Mouse (Mus musculus): ENCODE measurements around the gene Slit2. TPM values are rescaled to one million over a fixed set of nuclear protein-coding genes. Genes with fewer than 3 reads are reported as not detected.

Slit2 gene
- total RNA-seq, 2 experiments from 2014 or later: 37.3 to 38.7 TPM

GRCm38 (mm10) chr5:48199380-48199779 lies 216.4 kb downstream of the Slit2 start:
- DNase-seq: no peak
- intact Hi-C loops (cut with DNase I): no loop called here

DNA sequence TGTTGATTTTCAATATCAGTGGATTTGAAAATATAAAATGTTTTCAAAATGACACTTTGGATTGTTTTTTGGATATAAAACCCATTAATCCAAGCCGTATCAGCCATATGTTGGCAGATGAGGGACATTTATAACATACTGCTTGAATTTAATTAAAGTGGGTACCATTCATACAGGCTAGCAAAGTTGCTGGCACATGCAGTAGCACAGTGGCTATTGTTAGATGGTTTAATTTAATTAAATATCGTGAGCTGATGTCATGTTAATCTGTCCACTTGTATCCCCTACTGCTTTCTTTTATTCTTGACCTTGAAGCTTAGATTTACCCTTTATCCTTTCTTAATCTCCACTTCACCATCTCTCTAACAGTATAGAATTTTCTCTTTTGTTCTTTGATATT lies 232.3 kb downstream of the Slit2 start:
- DNase-seq: no peak
- intact Hi-C loops (cut with DNase I): no loop called here

GRCm38 (mm10) chr5:48219624-48220155 lies 236.8 kb downstream of the Slit2 start:
- no peak for DNase-seq
- intact Hi-C loops (cut with DNase I): no loop called here

GRCm38 (mm10) chr5:48225500-48225899 lies 242.6 kb downstream of the Slit2 start:
- no peak for DNase-seq
- intact Hi-C loops (cut with DNase I): no loop called here

GRCm38 (mm10) chr5:48230430-48231080 lies 247.6 kb downstream of the Slit2 start:
- intact Hi-C loops (cut with DNase I): no loop called here

DNA sequence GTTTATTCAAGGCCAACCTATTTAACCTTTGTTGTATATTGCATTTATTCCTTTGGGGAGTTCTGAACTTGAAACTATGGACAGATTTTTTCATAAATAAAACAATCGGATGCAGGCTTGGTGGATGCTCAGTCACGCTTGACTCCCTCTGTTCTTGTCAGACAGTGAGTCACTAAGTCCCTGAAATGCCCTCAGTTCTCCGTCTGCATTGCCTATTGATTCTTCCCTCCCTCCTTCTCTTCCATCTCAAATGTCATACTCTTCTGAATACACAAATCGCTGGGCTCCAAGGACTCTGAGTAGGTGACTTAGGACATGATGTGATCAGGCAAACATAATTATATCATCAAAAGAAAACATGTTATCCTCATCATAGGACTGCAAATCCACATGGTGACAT lies 251.8 kb downstream of the Slit2 start:
- intact Hi-C loops (cut with DNase I): no loop called here
- DNase-seq: no peak

More at GRCm38 (mm10) chr5:48230430-48231080, 247.6 kb downstream of the Slit2 start:
- no peak for DNase-seq

DNA sequence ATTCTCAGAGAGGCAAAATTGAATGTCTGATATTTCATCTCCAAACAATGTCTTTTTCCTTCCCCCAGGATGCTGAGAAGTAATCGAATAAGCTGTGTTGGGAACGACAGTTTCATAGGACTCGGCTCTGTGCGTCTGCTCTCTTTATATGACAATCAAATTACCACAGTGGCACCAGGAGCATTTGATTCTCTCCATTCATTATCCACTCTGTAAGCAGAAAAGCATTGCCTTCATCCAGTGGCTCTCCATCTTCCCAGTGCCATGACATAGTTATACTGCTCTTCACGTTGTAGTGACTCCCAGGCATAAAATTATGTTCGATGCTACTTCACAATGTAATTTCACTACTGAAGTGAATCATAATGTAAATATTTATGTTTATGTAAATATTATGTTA lies 252.3 kb downstream of the Slit2 start:
- intact Hi-C loops (cut with DNase I): no loop called here
- no peak for DNase-seq

DNA sequence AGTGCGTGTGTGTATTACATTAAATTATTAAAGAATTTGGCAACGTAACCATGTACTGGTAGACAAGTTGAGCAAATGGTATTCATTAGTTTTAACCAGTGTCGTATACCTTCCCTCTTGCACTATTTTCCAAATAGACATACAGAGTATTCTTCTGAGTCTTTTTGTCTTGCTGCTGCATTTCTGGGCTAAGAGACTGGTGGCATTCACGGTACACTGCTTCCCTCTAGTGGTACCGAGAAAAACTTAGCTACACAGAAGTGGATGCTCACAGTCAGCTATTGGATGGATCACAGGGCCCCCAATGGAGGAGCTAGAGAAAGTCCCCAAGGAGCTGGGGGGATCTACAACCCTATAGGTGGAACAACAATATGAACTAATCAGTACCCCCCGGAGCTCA lies 257.8 kb downstream of the Slit2 start:
- DNase-seq: peak; percentile 18
- intact Hi-C loops (cut with DNase I): loop anchor here (5.0 kb wide), 1 partner anchor 203 kb away; no protein-coding TSS in a partner anchor

GRCm38 (mm10) chr5:48248327-48248726 lies 265.4 kb downstream of the Slit2 start:
- no peak for DNase-seq
- intact Hi-C loops (cut with DNase I): no loop called here

DNA sequence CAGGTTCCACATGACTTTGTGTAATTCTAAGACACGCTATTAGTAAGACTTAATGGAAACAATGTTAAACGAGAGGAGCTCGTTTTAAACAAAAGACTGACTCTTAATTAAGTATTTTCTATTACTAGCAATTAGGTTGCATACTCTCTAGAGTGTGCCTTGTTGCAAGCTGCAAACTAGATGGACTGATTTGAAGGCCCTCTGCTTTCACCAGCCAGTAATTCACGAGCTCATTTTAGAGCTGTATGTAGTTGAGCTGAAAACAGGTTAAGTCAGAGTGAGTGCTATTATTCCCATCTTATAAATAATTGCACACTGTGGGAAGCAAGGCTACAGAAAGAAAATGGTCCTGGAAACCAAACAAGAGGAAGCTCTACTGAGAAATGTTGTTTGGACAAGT lies 294.6 kb downstream of the Slit2 start:
- no peak for DNase-seq
- intact Hi-C loops (cut with DNase I): no loop called here

- no peak for DNase-seq
- intact Hi-C loops (cut with DNase I): no loop called here
Observed at GRCm38 (mm10) chr5:48301186-48301585, 318.2 kb downstream of the Slit2 start.

- DNase-seq: no peak
- intact Hi-C loops (cut with DNase I): no loop called here
Observed at GRCm38 (mm10) chr5:48315057-48315602, 332.2 kb downstream of the Slit2 start.

DNA sequence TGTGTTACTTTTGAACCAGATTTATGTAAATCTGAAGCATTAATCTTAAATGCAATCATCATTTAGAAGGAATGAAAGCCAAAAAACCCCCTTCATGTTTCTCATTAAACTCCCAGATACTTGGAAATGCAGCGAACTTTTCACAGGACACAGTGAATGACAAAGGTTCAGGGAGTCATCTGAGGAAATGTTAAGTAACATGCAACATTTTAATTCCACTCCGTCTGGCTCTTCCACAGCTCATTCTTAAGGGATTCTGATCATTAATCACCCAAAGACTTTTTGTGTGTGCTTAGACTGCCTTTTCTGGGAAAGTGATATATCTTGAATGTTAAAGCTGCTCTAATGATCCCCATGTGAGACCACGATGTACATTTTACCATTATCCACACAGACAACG lies 337.7 kb downstream of the Slit2 start:
- DNase-seq: no peak
- intact Hi-C loops (cut with DNase I): no loop called here

DNA sequence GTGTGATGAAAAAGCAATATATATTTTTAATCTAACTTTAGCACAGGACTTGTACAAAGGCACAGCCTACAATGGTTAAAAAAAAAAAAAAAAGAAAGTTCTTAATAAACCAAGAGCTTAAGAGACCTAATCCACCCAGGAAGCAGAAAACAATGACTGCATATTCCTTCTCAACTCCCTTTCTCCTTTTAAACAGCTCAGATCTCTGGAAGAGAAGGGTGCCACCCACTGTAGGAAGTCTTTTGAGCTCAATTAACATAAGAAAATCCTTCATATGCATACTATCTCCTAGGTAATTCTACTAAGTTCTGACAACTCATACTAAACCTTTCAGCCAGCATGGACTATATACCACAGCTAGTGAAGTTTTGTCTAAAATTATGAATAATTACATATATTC lies 343.3 kb downstream of the Slit2 start:
- intact Hi-C loops (cut with DNase I): no loop called here
- DNase-seq: no peak

GRCm38 (mm10) chr5:48327652-48328051 lies 344.7 kb downstream of the Slit2 start, which contains the start of gene 5730480H06Rik:
Gene 5730480H06Rik, plus strand, starts transcription at chr5:48327952.
- intact Hi-C loops (cut with DNase I): no loop called here
- DNase-seq: no peak

DNA sequence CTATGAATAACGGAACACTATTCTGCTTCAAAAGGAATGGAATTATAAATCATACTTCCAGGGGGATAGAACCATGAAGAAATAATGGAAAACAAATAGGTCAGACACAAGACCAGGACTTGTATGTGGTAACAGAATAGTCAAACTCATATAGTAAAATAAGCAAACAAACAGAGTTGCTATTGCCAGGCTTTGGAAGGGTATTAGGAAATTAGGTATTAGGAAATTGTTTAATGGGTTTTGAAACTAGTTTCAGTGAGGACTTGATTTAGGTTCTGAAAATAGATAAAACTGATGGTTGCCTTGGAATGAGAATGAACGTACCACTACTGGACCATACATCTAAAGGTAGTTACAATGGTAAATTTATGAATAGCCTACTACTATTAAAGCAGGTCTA lies 346.8 kb downstream of the Slit2 start:
- no peak for DNase-seq
- intact Hi-C loops (cut with DNase I): no loop called here

DNA sequence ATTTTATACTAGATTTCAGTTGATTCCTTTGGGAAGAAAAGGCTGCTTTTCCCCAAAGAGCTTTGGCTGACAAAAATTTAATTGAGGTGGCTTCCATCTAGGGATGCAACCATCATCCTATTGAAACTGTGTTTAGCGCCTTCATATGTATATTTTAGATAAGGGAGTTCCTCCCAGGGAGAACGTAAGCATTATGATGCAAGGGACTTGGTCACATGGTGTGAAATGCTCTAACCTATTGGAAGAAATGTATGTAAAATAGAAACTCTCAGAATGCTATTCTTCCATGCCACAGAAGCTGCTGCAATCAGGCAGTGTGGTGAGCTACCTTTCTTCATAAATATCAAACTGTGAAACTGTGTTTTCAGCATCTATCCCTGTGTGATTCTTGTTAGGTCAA lies 347.9 kb downstream of the Slit2 start:
- DNase-seq: no peak
- intact Hi-C loops (cut with DNase I): no loop called here

DNA sequence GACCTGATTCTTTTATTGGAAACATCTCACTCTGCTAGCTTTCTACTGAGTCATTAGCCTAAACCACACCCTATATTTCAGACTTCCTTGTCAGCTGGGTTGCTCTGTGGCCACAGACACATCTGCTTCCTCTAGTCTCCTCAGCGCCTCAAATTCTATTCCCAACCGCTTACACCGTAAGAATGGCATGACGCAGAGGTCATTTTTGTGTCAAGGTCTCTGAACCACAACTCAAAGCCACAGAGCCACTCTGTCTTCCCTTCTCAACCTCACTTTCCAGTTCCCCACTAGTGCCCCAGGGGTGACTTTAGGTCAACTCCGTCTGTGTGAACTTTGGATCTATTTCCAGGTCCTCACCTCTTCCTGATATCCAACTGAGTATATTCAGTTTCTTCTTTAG lies 348.5 kb downstream of the Slit2 start:
- no peak for DNase-seq
- intact Hi-C loops (cut with DNase I): no loop called here

GRCm38 (mm10) chr5:48333407-48333806 lies 350.5 kb downstream of the Slit2 start:
- intact Hi-C loops (cut with DNase I): no loop called here
- no peak for DNase-seq

DNA sequence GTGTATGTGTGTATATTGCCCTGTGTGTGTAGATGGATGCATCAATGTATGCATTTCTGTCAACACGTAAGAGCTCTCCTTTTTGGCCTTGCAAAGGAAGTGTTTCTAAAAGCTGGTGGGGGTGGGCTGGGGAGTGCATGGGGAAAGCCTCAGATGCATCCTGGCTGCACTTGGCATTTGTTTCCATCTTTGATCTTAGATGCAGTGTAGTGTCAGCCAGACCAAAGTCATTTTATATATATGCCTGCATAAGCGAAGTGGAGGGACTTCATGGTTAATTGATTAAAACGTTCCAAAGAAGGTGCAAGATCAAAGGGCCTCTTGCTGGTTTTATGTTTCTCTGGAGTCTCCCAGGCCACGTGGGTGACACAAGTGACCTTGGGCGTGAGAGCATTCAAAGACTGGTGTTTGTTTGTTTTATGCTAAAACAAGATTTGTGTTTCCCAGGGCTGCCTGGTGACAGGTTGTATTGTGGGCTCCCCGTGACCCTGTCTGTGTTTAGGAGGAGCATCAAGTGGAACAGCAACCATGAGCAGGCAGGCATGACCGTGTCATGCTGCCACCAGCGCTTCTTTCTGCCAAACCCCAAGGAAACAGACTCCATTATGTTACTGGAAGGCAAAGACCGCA lies 351.1 kb downstream of the Slit2 start:
- DNase-seq: no peak
- intact Hi-C loops (cut with DNase I): no loop called here

DNA sequence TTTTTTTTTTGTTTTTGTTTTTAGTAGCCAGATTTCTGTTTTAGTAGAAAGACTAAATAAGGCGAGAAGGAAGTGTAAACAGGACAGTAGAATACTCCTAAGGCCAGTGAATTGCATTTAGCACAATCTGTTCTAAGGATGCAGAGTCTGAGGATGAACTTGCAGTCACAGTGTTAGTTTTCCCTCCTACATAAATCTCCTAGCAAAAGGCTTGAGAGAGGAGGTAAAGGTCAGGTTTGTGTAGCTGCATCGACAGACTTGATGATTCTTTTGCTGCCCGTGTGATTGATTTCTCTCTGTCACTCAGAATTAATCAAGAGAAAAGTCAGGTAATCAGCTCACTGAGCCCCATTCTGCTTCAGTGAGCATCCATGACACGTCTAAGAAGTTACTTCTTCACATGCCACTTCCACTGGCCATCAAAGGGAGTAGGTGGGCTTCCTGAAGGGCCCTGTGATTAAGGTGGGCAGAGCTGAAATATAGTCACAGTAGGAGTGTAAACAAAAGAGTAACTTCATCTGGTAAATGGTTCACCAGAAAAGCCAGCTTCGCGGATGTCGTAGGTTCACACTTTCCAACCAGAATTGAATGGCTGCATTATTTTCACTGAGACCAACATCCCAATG lies 358.0 kb downstream of the Slit2 start:
- DNase-seq: no peak
- intact Hi-C loops (cut with DNase I): loop anchor here (5.0 kb wide), 1 partner anchor 199 kb away; no protein-coding TSS in a partner anchor
